Mouse (Mus musculus): Measurements from ENCODE around the gene Esam.

Gene Esam

DNA sequence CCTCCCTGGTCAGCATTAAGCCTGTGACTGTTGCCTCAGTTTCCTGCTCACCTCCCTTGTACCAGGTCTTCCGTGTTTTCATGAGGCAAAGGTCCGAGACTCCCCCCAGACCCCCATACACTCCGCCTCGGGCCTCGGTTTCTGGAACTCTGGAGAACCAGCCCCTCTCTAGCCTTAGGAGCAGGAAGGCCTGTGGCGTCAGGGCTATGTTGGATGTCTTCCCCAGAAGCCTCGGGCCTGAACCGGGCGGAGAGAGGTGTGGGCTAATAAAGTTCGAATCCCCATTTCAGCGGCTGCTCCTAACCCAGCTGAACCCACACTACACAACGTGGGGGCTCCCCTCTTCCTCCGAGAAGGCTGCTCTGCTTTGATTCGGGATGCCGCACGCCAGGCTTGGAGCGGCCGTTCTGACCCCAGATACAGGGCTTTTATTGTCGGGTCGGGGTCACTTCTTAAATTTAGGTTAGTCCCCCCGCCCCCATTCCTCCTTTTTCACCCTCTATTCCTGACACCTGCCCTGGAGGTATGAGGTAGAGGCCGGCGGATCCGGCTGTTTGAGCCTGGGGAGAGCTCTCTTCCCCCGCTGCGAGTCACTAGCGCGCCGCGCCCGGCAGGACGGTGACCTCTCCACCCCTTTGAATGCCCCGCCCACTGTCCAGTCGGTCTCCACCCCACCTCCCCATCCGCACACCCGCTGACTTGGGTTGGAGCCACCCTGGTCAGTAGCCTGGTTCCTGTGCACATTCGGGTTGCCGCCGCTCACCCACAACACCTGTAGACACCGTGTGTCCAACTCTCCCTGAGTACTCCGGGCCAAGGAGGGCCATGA is at the start of gene Esam:
Esam (plus strand) TSS at position 683 of the 829 bp plus-strand sequence.
- DNase-seq (ENCODE audit: low read depth, low spot score): peak; percentile 45

DNA sequence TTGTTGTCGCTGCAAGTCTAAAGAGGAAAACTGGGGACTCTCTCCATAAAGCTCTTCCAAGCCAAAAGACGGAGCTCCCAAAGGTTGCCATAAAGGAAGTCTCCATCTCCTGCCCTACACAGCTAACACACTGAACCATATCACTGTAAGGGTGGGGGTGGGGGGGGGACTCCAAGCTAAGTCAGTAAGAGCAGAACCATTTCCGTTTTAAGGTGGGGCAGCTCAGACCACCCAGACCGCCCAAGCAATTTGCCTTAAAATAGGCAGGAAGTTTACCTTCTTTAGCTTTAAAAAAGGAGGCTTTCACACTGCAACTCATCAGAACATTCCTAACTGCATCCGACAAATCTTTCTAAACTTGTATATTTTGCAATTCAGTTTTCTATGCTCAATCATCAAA is 42.7 kb upstream of the Esam start:
- peak; percentile 88 for DNase-seq (ENCODE audit: low read depth, low spot score)

GRCm38 (mm10) chr9:37488041-37488440 is 39.8 kb upstream of the Esam start:
- no peak for DNase-seq (ENCODE audit: low read depth, low spot score)

GRCm38 (mm10) chr9:37488611-37489396 is 39.1 kb upstream of the Esam start, which contains the start of gene Msantd2:
Msantd2 (plus strand) TSS chr9:37489319.
- peak; percentile 86 for DNase-seq (ENCODE audit: low read depth, low spot score)

DNA sequence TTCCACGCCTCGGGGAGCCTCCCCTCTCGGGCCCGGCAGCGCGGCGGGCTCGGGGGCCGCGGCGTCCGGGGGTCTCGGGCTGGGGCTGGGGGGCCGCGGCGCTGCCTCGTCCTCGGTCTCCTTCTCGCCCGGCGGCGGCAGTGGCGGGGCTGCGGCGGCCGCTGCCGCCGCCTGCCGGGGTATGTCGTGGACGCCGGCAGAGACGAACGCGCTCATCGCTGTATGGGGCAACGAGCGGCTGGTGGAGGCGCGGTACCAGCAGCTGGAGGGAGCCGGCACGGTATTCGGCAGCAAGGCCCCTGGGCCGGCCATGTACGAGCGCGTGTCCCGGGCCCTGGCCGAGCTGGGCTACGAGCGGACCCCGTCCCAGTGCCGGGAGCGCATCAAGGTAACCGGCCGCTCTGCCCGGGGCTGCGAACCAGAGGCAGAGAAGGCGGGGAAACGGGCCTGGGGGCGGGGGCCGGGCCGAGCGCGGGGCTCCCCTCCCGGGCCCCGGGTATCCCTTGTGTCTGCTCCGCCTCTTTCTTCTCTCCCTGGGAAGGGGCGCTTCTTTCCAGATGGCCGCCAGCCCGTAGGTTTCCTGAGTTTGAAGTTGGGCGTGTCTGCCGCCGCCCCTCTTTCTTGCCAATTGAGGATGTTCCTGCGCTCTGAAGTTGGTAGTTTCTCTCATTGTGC is 38.3 kb upstream of the Esam start:
- peak; percentile 84 for DNase-seq (ENCODE audit: low read depth, low spot score)

DNA sequence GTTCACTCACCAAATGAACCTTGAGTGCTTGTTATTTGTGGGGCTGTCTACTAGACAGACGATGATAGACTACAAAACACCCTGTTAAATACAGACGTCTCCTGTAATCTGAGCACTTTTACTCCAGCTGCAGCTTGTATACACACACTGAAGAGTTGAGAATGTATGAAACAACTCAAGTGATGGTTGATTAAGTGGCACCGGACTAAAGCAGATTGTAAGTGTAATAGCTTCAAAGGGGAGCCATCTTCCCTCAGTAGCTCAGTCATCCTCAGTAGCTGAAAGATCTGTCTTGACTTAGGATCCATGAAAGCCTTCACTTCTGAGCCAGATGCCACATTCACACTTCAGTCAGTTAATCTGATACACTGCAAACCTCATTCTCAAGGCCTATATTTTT is 32.1 kb upstream of the Esam start:
- no peak for DNase-seq (ENCODE audit: low read depth, low spot score)

- DNase-seq (ENCODE audit: low read depth, low spot score): no peak
Observed at GRCm38 (mm10) chr9:37496325-37496724, 31.6 kb upstream of the Esam start.

DNA sequence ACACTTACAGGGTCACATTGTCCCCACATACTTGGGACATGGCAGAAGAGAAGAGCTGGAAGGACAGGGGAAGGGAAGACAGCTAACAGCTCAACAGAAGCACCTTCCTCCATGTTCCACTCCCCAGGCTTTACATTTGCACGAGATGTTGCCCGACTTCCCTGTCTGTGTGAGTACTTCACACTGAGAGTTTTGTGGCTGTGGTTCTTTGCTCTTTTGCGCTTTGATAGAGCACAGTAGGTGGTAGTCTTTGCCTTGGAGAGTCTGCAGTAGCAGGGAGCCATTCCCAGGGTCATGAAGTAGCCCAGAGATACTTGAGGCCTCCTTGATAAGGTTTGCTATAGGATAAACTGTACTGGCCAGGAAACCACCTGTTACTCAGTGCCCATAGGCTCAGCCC is 27.7 kb upstream of the Esam start:
- peak; percentile 41 for DNase-seq (ENCODE audit: low read depth, low spot score)

GRCm38 (mm10) chr9:37501170-37501569 is 26.7 kb upstream of the Esam start:
- no peak for DNase-seq (ENCODE audit: low read depth, low spot score)

GRCm38 (mm10) chr9:37504348-37504747 is 23.5 kb upstream of the Esam start:
- peak; percentile 78 for DNase-seq (ENCODE audit: low read depth, low spot score)

DNA sequence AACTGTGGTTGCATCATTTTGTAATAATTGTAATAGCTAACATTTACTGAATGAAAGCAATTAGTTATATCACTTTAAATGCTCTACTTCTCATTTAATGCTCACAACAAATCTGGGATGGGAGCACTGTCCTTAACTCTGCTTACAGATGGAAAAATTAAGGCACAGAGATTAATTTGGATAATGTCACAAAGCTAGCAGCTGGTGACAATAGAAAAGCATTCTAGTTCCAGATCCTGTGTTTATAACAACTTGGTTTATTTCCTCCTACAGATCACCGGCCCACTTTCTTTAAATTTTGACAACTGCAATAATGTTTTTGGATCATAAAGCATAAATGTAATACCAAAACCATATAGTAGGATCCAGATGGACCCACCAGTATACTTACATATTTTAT is 21.9 kb upstream of the Esam start:
- DNase-seq (ENCODE audit: low read depth, low spot score): no peak

DNA sequence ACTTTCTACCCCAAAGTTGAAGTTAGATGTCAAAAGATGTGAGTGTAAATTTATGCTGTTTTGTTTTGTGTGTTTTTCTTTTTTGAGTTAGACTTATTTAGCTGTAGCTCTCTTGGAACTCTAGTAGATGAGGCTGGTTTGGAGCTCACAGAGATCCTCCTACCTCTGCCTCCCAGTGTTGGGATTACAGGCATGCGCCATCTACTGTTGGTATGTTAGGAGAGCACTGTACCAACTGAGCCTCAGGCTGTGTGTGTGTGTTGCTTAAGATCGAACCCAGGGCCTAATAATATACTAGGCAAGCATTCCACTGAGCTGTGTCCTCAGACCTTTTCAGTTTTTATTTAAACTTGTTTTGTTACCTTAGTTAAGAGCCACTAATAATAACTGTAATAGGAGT is 15.8 kb upstream of the Esam start:
- peak; percentile 67 for DNase-seq (ENCODE audit: low read depth, low spot score)

DNA sequence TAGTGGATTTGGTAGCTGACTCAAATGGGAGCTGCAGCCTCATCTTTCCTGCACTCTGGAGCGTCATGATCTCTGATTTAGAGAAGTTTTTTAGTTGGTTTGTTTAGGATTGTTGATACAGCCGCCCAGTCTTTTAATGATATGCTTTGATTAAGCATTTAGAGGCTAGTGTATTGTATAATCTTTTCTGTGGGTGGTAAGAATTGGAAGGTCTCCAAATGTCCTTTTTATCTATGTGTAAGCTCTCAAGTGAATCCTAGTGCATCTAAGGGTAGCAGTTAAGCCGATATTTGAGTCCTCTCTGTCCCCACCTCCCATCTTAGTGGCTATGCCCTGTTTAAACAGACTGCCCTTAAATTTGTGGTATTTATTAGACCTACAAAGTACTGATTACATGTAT is 13.4 kb upstream of the Esam start:
- DNase-seq (ENCODE audit: low read depth, low spot score): no peak

GRCm38 (mm10) chr9:37517467-37517866 is 10.4 kb upstream of the Esam start:
- DNase-seq (ENCODE audit: low read depth, low spot score): no peak

- DNase-seq (ENCODE audit: low read depth, low spot score): no peak
Observed at GRCm38 (mm10) chr9:37518991-37519390, 8.9 kb upstream of the Esam start.

DNA sequence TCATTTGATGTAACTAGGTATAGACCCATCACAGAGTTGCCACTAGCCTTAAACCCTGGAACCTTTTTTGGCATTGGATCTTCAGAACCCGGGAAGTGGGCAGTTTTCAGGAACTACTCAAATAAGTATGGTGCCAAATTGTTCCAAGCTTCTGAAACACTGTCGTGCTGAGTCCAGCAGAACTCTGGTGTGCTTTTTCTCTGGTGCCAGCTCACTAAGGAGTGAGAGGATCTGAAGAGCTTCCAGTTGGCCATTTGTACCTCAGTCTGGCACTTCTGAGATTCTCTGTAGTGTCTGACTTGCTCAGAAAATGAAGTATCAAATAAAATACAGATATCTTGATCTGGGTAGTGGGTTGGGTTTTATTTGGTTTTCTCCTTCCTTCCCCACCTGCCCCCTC is 7.9 kb upstream of the Esam start:
- no peak for DNase-seq (ENCODE audit: low read depth, low spot score)

- no peak for DNase-seq (ENCODE audit: low read depth, low spot score)
Observed at GRCm38 (mm10) chr9:37525461-37525860, 2.4 kb upstream of the Esam start.

GRCm38 (mm10) chr9:37526443-37527395 is 1.2 kb upstream of the Esam start:
- DNase-seq (ENCODE audit: low read depth, low spot score): peak; percentile 39

- no peak for DNase-seq (ENCODE audit: low read depth, low spot score)
Observed at GRCm38 (mm10) chr9:37528225-37528970, 520 bp downstream of the Esam start.
